Mouse (Mus musculus): ENCODE results near the gene Mum1. TPM values are rescaled to one million over a fixed set of nuclear protein-coding genes. Genes with fewer than 3 reads are reported as not detected.

Mum1 gene
- total RNA-seq, 2 experiments from 2014 or later = 26.4 to 31.3 TPM

GRCm38 (mm10) chr10:80271186-80271843, 45.1 kb downstream of the Mum1 start:
- DNase-seq = no peak

GRCm38 (mm10) chr10:80271870-80272585, 45.8 kb downstream of the Mum1 start:
- DNase-seq = no peak

- no peak for DNase-seq
These were observed 47.6 kb downstream of the Mum1 start for GRCm38 (mm10) chr10:80273847-80274246.

- no peak for DNase-seq
These were observed 50.0 kb downstream of the Mum1 start for GRCm38 (mm10) chr10:80276238-80276637.

- no peak for DNase-seq
These were observed 52.2 kb downstream of the Mum1 start for GRCm38 (mm10) chr10:80278390-80278789.

- DNase-seq = no peak
These were observed 53.0 kb downstream of the Mum1 start for GRCm38 (mm10) chr10:80279273-80279672.

GRCm38 (mm10) chr10:80281304-80281703, 55.1 kb downstream of the Mum1 start:
- no peak for DNase-seq

- DNase-seq = no peak
These were observed 55.7 kb downstream of the Mum1 start for GRCm38 (mm10) chr10:80281921-80282371.

- no peak for DNase-seq
These were observed 56.5 kb downstream of the Mum1 start for GRCm38 (mm10) chr10:80282481-80283441.

GRCm38 (mm10) chr10:80285222-80286070, 59.2 kb downstream of the Mum1 start:
- DNase-seq = no peak

- DNase-seq = no peak
These were observed 61.9 kb downstream of the Mum1 start for GRCm38 (mm10) chr10:80288097-80288496.

GRCm38 (mm10) chr10:80288657-80289056, 62.4 kb downstream of the Mum1 start:
- DNase-seq = no peak

GRCm38 (mm10) chr10:80292251-80293146, 66.3 kb downstream of the Mum1 start, which contains the start of gene Rps15:
Gene Rps15, plus strand, starts transcription at chr10:80292453.
- DNase-seq = peak; percentile 95

GRCm38 (mm10) chr10:80293325-80293724, 67.1 kb downstream of the Mum1 start:
- DNase-seq = no peak

Small RNA genes lying within 50 kb of the gene (microRNA-seq; reads per million reads assigned to microRNA genes)
- 0 reads per million in 2 experiments for gene Mir6911

Other genes starting within 250 kb of the Mum1 start
- 10 to 100 TPM; 85.5 to 90.8 TPM for gene Tmem259, start 242.1 kb upstream of the Mum1 start, total RNA-seq (2021)
- gene Cnn2, start 237.8 kb upstream of the Mum1 start, total RNA-seq (2021) = 10 to 100 TPM; 26.1 to 38.6 TPM
- 1 to 10 TPM; 3.2 to 4.2 TPM for gene Abca7, start 229.9 kb upstream of the Mum1 start, total RNA-seq (2021)
- 1 to 10 TPM; 2.0 to 3.5 TPM for gene Arhgap45, start 209.8 kb upstream of the Mum1 start, total RNA-seq (2021)
- gene Polr2e, start 186.6 kb upstream of the Mum1 start, total RNA-seq (2021) = 10 to 100 TPM; 62.1 to 62.7 TPM
- gene Gpx4, start 179.3 kb upstream of the Mum1 start, total RNA-seq (2021) = 100 to 1,000 TPM; 380 to 398 TPM
- 10 to 100 TPM in 1 of 2 experiments, 1 to 10 TPM in 1; 7.7 to 11.6 TPM for gene Sbno2, start 120.9 kb upstream of the Mum1 start, total RNA-seq (2021)
- gene Stk11, start 110.6 kb upstream of the Mum1 start, total RNA-seq (2021) = 100 to 1,000 TPM; 105 to 110 TPM
- gene Atp5d, start 87.8 kb upstream of the Mum1 start, total RNA-seq (2021) = 100 to 1,000 TPM; 576 to 659 TPM
- gene Cbarp, start 85.6 kb upstream of the Mum1 start, total RNA-seq (2021) = 1 to 10 TPM; 2.3 to 3.2 TPM
- gene Midn, start 78.2 kb upstream of the Mum1 start, total RNA-seq (2021) = 10 to 100 TPM; 34.3 to 62.7 TPM
- 10 to 100 TPM; 84.3 to 88.4 TPM for gene Cirbp, start 60.4 kb upstream of the Mum1 start, total RNA-seq (2021)
- 1 to 10 TPM; 3.9 to 5.5 TPM for gene 1600002K03Rik, start 53.5 kb upstream of the Mum1 start, total RNA-seq (2021)
- gene Efna2, start 47.0 kb upstream of the Mum1 start, total RNA-seq (2021) = 1 to 10 TPM; 1.1 to 1.9 TPM
- 100 to 1,000 TPM; 371 to 457 TPM for gene Ndufs7, start 22.7 kb downstream of the Mum1 start, total RNA-seq (2021)
- gene Gamt, start 34.6 kb downstream of the Mum1 start, total RNA-seq (2021) = 100 to 1,000 TPM; 342 to 351 TPM
- gene Dazap1, start 35.1 kb downstream of the Mum1 start, total RNA-seq (2021) = 10 to 100 TPM; 67.8 to 81.0 TPM
- 100 to 1,000 TPM; 952 to 954 TPM for gene Rps15, start 66.0 kb downstream of the Mum1 start, total RNA-seq (2021)
- under 1 TPM; 0.87 to 0.95 TPM for gene Apc2, start 69.5 kb downstream of the Mum1 start, total RNA-seq (2021)
- 10 to 100 TPM; 10.5 to 13.1 TPM for gene 2310011J03Rik, start 94.1 kb downstream of the Mum1 start, total RNA-seq (2021)
- 1 to 10 TPM in 1 of 2 experiments, under 1 TPM in 1; 0.75 to 1.5 TPM for gene Pcsk4, start 103.1 kb downstream of the Mum1 start, total RNA-seq (2021)
- 1 to 10 TPM; 2.1 to 2.4 TPM for gene Reep6, start 103.5 kb downstream of the Mum1 start, total RNA-seq (2021)
- 10 to 100 TPM; 15.2 to 20.4 TPM for gene Adamtsl5, start 122.0 kb downstream of the Mum1 start, total RNA-seq (2021)
- gene Plk5, start 130.0 kb downstream of the Mum1 start, total RNA-seq (2021) = not detected
- 10 to 100 TPM in 1 of 2 experiments, 1 to 10 TPM in 1; 8.9 to 12.2 TPM for gene Mex3d, start 161.2 kb downstream of the Mum1 start, total RNA-seq (2021)
- gene Mbd3, start 173.1 kb downstream of the Mum1 start, total RNA-seq (2021) = 100 to 1,000 TPM; 107 to 120 TPM
- gene Uqcr11, start 180.4 kb downstream of the Mum1 start, total RNA-seq (2021) = 100 to 1,000 TPM; 725 to 806 TPM
- 10 to 100 TPM; 33.0 to 43.2 TPM for gene Tcf3, start 207.2 kb downstream of the Mum1 start, total RNA-seq (2021)

Data from gastrocnemius, postnatal 10 days (tissue).